Mouse (Mus musculus) embryo, embryonic 10.5 days (tissue): ENCODE measurements around the gene Abca9.

ENCODE experiments used
- DNase-seq: peaks from one replicate; pipeline ENCODE4 v3.0.0-alpha.2; 2015; ENCODE audit warnings: low spot score

Gene Abca9

GRCm38 (mm10) chr11:110167459-110168251 is at the start of gene Abca9:
Gene Abca9 (minus strand): TSS chr11:110168196.
- peak; percentile 35 for DNase-seq

- DNase-seq = no peak
Measured at GRCm38 (mm10) chr11:110217118-110217517, 49.1 kb upstream of the Abca9 start.

- no peak for DNase-seq
Measured at GRCm38 (mm10) chr11:110203930-110204329, 35.9 kb upstream of the Abca9 start.

GRCm38 (mm10) chr11:110198882-110199281 is 30.9 kb upstream of the Abca9 start:
- DNase-seq = no peak

GRCm38 (mm10) chr11:110196561-110197306 is 28.7 kb upstream of the Abca9 start:
- no peak for DNase-seq

GRCm38 (mm10) chr11:110195310-110195709 is 27.3 kb upstream of the Abca9 start:
- DNase-seq = no peak

GRCm38 (mm10) chr11:110171212-110171611 is 3.2 kb upstream of the Abca9 start:
- no peak for DNase-seq

- DNase-seq = peak; percentile 15
Measured at GRCm38 (mm10) chr11:110165822-110166221, 2.2 kb downstream of the Abca9 start.

- DNase-seq = no peak
Measured at GRCm38 (mm10) chr11:110165409-110165808, 2.6 kb downstream of the Abca9 start.

- DNase-seq = no peak
Measured at GRCm38 (mm10) chr11:110157059-110157458, 10.9 kb downstream of the Abca9 start.

- DNase-seq = no peak
Measured at GRCm38 (mm10) chr11:110155985-110156384, 12.0 kb downstream of the Abca9 start.

- DNase-seq = no peak
Measured at GRCm38 (mm10) chr11:110147640-110148039, 20.4 kb downstream of the Abca9 start.

- DNase-seq = no peak
Measured at GRCm38 (mm10) chr11:110145421-110145820, 22.6 kb downstream of the Abca9 start.

- no peak for DNase-seq
Measured at GRCm38 (mm10) chr11:110130760-110131159, 37.2 kb downstream of the Abca9 start.

GRCm38 (mm10) chr11:110111137-110111536 is 56.9 kb downstream of the Abca9 start:
- DNase-seq = peak; percentile 21

- DNase-seq = no peak
Measured at GRCm38 (mm10) chr11:110101437-110101836, 66.6 kb downstream of the Abca9 start.

GRCm38 (mm10) chr11:110098901-110099300 is 69.1 kb downstream of the Abca9 start:
- DNase-seq = no peak

GRCm38 (mm10) chr11:110097465-110097864 is 70.5 kb downstream of the Abca9 start:
- no peak for DNase-seq

GRCm38 (mm10) chr11:110095858-110096257 is 72.1 kb downstream of the Abca9 start, which contains the start of gene Abca8a:
Gene Abca8a (minus strand): TSS chr11:110095978.
- DNase-seq = no peak

- DNase-seq = no peak
Measured at GRCm38 (mm10) chr11:110094846-110095380, 73.1 kb downstream of the Abca9 start.

GRCm38 (mm10) chr11:110094236-110094635 is 73.8 kb downstream of the Abca9 start:
- no peak for DNase-seq

- DNase-seq = no peak
Measured at GRCm38 (mm10) chr11:110091328-110091727, 76.7 kb downstream of the Abca9 start.

- DNase-seq = no peak
Measured at GRCm38 (mm10) chr11:110072158-110072557, 95.8 kb downstream of the Abca9 start.
